Mouse (Mus musculus): ENCODE measurements around the gene Arpp19.

DNA sequence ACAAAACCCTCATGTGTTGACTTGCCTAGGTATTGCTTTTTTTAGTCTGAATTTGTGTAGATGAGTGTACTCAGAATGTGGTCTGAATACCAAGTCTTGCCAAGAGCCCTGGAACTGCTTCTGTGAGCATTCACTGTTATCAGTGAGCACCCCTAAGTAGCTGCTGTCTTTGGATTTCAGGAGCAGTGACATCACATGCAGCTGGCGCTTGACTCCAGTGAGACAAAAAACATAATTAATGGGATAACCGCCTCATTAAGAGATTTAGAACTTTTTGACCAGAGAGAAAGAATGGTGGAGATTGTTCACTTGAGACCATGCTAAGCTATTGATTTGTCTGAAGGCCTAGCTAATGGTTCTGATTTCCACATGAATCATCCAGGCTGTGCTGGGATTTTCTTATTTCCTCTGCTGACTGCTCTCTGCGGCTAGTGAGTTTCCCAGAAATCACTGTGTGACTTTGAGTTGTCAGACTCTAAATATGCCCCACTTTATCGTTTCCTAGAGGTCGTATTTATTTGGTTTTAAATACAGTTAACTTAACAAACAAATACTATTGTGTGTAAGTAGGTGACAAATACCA lies 47.9 kb downstream of the Arpp19 start:
- TF ChIP-seq POLR2A (IDR thresholded peaks at IDR 0.05; ENCODE audit: borderline replicate concordance, control insufficient read depth, low read depth, low read length) = no peak
- no peak for TF ChIP-seq CTCF (IDR thresholded peaks at IDR 0.05; ENCODE audit: control insufficient read depth, insufficient read depth, low read length)
